Mouse (Mus musculus) kidney, adult 10 weeks (tissue): Measurements from ENCODE around the gene Gpr155. TPM values are rescaled to one million over a fixed set of nuclear protein-coding genes. Genes with fewer than 3 reads are reported as not detected.

ENCODE experiments used
- polyA plus RNA-seq: library from polyadenylated mRNA; stranded (reverse); fragments of 350-450 nt; fragmentation: Illumina TruSeq; extraction: RNeasy Lipid Tissue Mini Kit (QIAGEN cat#74804); gene quantifications from one replicate; pipeline ENCODE4 v1.2.3, GENCODE M21; 2014; ENCODE audit warnings: low read depth, low replicate concordance

Gene Gpr155
- polyA plus RNA-seq, result 18.7 TPM

DNA sequence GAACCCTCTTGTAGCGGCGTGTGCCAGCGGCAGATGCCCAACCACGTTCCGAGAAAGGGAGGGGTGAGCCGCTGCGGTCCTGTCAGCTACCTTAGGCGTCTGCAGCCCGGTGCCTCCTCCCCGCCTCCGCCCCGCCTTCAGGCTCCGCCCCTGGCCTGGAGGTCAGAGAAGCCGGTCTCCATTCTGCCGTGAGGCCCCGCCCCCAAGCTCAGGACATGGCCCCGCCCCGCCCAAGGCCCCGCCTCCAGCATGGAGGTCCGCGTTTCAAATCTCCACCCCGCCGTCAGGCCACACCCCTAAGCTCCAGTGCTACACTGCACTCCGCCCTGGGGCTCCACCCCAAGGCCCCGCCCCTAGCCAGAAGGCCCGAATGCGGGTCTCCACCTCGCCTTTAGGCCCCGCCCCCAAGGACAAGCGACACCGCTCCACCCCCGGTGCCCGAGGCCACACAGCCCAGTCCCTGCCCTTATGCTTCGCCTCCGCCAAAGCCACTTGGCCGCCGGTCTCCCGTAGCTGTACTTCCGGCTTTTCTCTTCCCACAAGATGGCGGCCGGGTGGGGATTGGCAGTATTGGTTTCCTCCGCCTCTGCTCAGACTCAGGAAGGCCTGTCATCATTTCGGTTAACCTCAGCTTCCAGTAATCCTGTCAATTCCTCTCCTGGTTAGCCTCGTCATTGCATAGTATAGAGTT is at the start of gene Gpr155:
Gpr155 (minus strand) TSS at position 217 of the 691 bp plus-strand sequence.

DNA sequence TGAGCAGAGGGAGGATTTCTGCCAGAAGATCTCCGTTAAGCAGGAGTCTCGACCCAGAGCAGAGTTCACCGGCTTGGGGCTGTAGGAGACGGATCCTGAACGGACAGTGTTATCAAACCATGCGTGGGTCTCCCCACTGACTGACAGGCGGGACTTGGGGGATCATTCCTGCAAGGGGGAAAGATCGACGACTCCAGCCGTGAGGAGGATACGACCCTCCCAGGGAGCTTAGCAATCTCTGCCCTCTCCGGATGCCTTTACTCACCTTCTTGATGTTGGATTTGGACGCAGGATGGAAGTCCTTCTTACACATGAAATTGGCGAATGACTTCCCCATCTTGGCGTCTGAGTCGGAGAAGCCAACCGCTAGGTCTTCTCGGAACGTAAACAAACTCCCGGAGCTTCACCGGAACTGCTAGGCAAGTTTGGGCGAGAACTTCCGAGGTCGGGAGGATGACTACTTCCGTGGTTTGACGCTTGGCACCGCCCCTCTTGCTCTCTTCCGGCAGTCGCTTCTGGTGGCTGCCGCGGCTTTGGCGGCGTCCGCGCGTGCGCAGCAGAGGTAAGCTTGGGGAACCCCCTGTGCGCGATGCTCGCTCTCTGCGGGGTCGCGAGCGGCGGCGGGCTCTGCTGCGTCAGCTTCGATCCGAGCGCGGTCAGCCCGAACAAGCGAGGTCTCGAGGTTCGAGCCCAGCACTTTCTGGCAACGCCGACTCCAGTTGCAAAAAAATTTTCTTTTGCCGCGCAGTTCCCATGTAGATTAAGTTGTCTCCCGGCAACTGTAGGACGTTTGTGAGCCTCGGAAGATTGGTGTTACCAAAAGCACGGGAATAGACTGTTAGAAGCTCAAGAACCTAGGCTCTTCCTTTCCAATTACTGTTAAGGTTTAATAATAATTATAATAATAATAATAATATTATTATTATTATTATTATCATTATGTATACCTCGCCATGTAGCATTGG is 73.9 kb downstream of the Gpr155 start, which contains the start of the genes Scrn3 and Cir1:
Scrn3 (plus strand) TSS at position 450 of the 965 bp plus-strand sequence.
Cir1 (minus strand) TSS at position 550 of the 965 bp plus-strand sequence.

Other genes with a start within 250 kb of the Gpr155 start
- 116 TPM for gene Ola1, start 167.6 kb downstream of the Gpr155 start, polyA plus RNA-seq
- not detected for gene Sp9, start 114.6 kb downstream of the Gpr155 start, polyA plus RNA-seq
- gene Scrn3, start 74.0 kb downstream of the Gpr155 start, polyA plus RNA-seq, result 95.8 TPM
- gene Cir1, start 73.9 kb downstream of the Gpr155 start, polyA plus RNA-seq, result 67.5 TPM
- 14.1 TPM for gene Wipf1, start 143.2 kb upstream of the Gpr155 start, polyA plus RNA-seq
- gene Chrna1, start 193.8 kb upstream of the Gpr155 start, polyA plus RNA-seq, result not detected